Mouse (Mus musculus) testis, postnatal 10 days (tissue): ENCODE measurements around the gene Bahd1.

Experiments
- DNase-seq: peaks from one replicate; pipeline ENCODE4 v3.0.0; 2021; ENCODE audit warnings: low spot score

Gene Bahd1

DNA sequence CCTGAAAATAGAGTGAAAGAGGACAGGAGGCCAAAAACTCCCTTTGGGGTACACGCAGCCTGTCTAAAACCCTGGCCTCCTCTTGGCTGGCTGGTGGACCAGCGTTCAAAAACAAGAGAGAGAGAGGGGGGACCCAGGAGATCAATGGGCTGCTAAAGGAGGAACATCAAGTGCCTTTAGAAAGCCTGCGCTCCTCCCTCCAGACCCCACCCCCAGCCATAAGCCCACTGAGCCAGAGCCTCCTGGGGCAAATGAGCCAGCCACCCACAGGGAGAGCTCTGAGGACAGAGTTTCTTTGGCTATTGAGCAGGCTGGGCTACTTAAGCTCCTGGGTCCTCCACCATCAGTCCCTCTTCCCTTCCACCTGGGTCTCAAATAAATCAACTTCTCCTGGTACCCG is 1.4 kb upstream of the Bahd1 start:
- no peak for DNase-seq

DNA sequence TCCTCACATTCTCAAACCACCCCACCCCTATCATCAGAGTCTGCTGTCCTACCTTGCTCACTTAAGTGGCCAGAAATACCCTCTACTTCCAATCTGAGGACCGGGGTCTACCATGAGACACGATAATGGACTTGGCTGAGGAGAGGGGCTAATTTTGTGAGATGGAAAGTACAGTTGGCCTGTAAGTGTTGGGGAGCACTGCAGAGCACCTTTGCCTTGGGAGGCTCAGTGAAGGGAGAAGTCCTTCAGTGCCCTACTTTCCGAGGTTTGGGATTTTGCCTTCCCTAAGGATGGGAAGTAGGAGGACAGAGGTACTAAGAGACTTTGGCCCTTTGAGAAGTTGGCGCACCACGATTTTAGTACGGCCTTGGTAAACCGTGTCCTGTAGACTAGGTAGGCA is 871 bp upstream of the Bahd1 start:
- no peak for DNase-seq

DNA sequence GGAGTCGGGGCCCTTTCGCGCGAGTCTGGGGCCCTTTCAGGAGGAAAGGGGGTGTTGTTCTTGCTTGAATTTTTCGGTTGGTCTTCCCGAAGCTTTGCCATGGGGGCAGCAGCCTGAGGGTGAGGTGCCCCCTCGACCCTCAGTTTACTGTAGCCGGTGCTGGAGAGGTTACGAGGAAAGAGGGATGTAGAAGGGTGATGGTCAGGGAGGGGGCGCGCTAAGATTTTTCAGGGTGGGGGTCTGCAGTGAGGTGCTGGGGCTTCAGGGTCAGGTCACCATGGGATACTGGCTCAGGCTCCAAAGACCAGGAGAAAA is 606 bp downstream of the Bahd1 start:
- DNase-seq = no peak

- DNase-seq = peak; percentile 98
These were observed 1.2 kb downstream of the Bahd1 start for GRCm38 (mm10) chr2:118901175-118902031.

GRCm38 (mm10) chr2:118902051-118903025 is 2.2 kb downstream of the Bahd1 start:
- peak; percentile 70 for DNase-seq

DNA sequence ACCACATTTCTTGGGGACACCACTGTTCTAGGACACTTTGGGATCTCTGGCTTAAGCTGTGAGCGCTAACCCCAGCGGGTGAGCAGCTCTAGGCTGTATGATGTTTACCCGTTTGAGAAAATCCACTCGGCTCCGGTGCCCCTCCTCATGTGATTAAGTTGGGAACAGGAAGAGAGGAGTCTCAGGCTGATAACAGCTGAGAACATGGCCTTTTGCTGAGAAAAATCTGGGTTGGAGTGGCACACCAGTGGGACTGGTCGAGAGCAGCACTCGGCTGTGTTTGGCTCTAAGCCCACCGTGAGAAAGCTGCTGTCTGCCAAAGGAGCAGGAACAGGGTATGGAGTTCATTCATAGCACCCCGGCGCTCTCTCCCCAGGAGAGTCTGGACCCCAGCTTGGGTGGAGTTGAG is 3.2 kb downstream of the Bahd1 start:
- peak; percentile 49 for DNase-seq

- no peak for DNase-seq
These were observed 5.4 kb downstream of the Bahd1 start for GRCm38 (mm10) chr2:118905433-118906117.

DNA sequence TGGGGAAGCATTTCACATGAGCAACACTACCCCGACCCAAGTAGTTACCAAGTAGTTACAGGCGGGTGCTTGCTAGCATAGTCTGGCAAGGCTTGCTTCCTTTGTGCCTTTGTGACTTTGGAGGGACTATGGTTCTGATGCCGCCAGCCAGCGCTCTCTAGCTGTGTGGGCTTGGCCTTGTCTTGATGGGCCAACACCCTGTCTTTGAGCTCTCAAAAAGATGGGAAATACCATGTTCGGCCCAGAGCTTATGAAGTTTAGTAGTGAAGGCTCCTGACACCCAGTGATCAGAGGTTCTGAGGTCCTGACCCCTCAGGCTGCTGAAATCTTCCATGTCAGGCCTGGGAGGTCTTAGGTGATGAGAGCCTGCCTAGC is 5.9 kb downstream of the Bahd1 start:
- DNase-seq = no peak

DNA sequence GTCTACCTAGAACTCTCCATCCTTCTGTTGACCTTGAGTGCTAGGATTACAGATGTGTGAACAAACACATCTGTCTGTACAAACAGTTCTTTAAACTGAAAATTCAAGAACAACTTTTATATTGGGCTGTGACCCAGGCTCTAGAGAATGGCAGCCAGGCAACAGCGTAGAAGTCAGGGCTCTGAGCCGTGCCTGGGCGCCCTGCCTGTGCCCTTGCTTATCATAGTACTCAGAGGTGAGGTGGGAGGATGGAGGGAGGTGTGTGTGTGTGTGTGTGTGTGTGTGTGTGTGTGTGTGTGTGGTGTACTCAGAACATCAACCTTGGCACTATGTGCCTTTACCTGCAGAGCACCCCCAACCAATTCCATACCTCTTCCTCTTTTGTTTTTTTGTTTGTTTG is 7.6 kb downstream of the Bahd1 start:
- no peak for DNase-seq

GRCm38 (mm10) chr2:118909151-118909550 is 9.0 kb downstream of the Bahd1 start:
- no peak for DNase-seq

GRCm38 (mm10) chr2:118910605-118911278 is 10.6 kb downstream of the Bahd1 start:
- DNase-seq = no peak

GRCm38 (mm10) chr2:118912706-118913105 is 12.5 kb downstream of the Bahd1 start:
- DNase-seq = no peak

DNA sequence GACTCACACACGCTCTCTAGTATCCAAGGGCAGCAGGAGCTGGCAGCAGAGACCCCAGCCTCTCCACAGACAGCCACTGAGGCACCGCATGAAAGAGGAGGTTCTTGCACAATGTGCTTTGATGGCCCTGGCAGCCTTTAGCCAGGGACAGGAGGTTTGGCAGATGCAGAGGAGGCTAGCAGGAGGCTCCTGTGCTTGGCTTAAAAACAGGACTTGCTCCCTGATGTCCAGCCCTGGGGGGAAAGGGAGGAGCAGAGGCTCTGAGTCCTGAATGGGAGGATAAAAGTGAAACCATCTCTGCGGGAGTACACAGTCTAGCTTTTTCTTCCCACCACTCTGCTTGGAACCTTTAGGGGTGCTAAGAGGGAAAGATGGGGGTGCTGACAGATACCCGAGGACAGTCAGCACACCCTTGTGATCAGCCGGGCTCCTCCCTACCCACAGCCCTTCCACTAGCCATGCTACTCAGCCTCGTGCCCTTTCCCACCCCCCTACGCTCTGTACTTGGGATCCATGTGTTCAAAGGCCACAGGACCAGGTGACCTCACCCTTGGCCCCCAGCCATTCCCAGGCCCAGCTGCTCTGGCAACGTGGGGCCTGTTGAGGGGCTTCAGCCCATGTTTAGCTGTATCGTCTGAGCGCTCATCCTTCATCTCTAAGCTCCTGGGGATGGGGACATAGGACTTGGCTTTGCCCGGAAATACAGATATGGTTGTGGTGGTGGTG is 13.5 kb downstream of the Bahd1 start:
- DNase-seq = no peak

DNA sequence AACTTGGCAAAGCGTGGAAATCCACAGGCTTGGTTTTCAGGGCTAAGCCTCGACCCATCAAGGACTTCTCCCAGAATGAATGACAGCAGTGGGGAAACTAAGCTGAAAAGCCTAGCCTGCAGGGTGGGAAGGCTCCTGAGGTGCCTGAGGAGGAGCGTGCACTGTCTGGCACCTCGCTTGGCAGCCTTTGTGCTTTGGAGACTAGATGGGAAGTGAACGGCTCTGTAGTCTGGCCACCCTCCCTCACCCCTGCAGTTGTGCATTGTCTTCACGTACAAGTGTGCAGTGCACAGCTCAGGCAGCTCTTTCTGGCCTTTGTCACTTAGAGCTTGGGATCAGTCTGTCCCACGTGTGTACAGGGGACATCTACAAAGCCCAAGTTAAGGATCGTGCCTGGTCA is 14.5 kb downstream of the Bahd1 start:
- DNase-seq = no peak

- no peak for DNase-seq
These were observed 16.3 kb downstream of the Bahd1 start for GRCm38 (mm10) chr2:118916436-118916835.

DNA sequence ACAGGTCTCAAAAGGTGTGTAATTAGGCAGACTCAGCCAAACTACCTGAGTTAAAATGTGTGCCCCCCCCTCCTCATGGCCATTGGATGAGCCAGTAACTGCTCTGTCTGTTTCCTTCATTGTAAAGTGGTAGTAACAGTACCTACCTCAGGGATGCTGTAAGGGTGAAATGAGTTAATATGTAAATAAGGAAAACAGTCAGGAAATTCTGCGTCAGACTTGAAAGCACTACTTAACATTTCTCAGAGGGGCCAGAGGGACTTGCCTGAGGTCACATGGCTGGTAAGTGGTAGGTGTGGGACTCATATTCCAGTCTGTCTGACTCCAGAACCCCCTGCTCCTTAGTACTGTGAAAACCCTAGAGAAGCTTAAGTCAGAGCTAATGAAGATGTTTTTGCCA is 18.4 kb downstream of the Bahd1 start:
- DNase-seq = no peak

- no peak for DNase-seq
These were observed 20.3 kb downstream of the Bahd1 start for GRCm38 (mm10) chr2:118920428-118920827.

- DNase-seq = no peak
These were observed 25.8 kb downstream of the Bahd1 start for GRCm38 (mm10) chr2:118925952-118926351.

GRCm38 (mm10) chr2:118926361-118926997 is 26.3 kb downstream of the Bahd1 start, which contains the start of gene Chst14:
Gene Chst14, plus strand, starts transcription at chr2:118926496.
- peak; percentile 84 for DNase-seq

GRCm38 (mm10) chr2:118926998-118927739 is 27.0 kb downstream of the Bahd1 start:
- DNase-seq = no peak
